Mouse (Mus musculus) CH12.LX (cell line): ENCODE results near the gene Nthl1. TPM values are rescaled to one million over a fixed set of nuclear protein-coding genes. Genes with fewer than 3 reads are reported as not detected.

Experiments
- DNase-seq: peaks from one replicate; pipeline ENCODE4 v3.0.0-alpha.2; 2013; ENCODE audit errors: extremely low read depth
- H3K27ac ChIP-seq: 2 replicates; pipeline ENCODE4 v1.5.1; 2012; ENCODE audit warnings: low read depth, mild to moderate bottlenecking, control low read depth, moderate library complexity; ENCODE audit not compliant: insufficient read depth
- H3K27me3 ChIP-seq: replicated peaks from 2 replicates; pipeline ENCODE3; 2012; ENCODE audit warnings: inconsistent platforms
- H3K36me3 ChIP-seq, 2 experiments: replicated peaks in 1 of 2; 2 replicates each; pipeline versions ENCODE3 to v1.6.1; 2012; ENCODE audit warnings: inconsistent platforms in 1 of 2, low read length in 1 of 2, mild to moderate bottlenecking in 1 of 2, mixed read lengths in 1 of 2, moderate library complexity in 1 of 2; ENCODE audit not compliant: control insufficient read depth in 1 of 2, insufficient read depth in 1 of 2
- H3K4me1 ChIP-seq, 2 experiments: 2 replicates each; pipeline ENCODE4 v1.6.1; 2012; ENCODE audit warnings: inconsistent platforms in 1 of 2, moderate library complexity in 1 of 2; ENCODE audit not compliant: insufficient read depth in 2 of 2, control insufficient read depth in 1 of 2
- H3K4me2 ChIP-seq: 2 replicates; pipeline ENCODE4 v1.6.1; 2012; ENCODE audit warnings: low read depth, mild to moderate bottlenecking, control low read depth; ENCODE audit not compliant: poor library complexity, insufficient read depth, severe bottlenecking
- H3K4me3 ChIP-seq, 3 experiments: fragments of 150-350 bp in 1 of 3; sonication (generic) in 1 of 3; replicated peaks in 1 of 3; 2 replicates each; pipeline versions ENCODE3 to v1.5.1; 2011 to 2012; ENCODE audit warnings: low read depth in 2 of 3, low read length in 2 of 3, mild to moderate bottlenecking in 2 of 3, moderate library complexity in 2 of 3, control low read depth in 1 of 3, improper control_type of control experiment in 1 of 3, inconsistent platforms in 1 of 3, mixed read lengths in 1 of 3; ENCODE audit not compliant: poor library complexity in 1 of 3
- H3K79me2 ChIP-seq: replicated peaks from 2 replicates; pipeline ENCODE4 v1.6.1; 2012; ENCODE audit warnings: mild to moderate bottlenecking, moderate library complexity; ENCODE audit not compliant: control insufficient read depth, poor library complexity, insufficient read depth, severe bottlenecking; ENCODE audit errors: extremely low read depth
- H3K9ac ChIP-seq: 2 replicates; pipeline ENCODE4 v1.6.1; 2012; ENCODE audit warnings: low read depth, mild to moderate bottlenecking, control low read depth, moderate library complexity; ENCODE audit not compliant: insufficient read depth
- H3K9me3 ChIP-seq: replicated peaks from 2 replicates; pipeline ENCODE3; 2012; ENCODE audit warnings: low read length, inconsistent platforms, mixed read lengths
- ELF1 ChIP-seq: IDR thresholded peaks from 2 replicates; pipeline ENCODE4 v1.6.1; 2014; ENCODE audit warnings: low read depth, mild to moderate bottlenecking, inconsistent platforms, low read length, improper control_type of control experiment
- ETS1 ChIP-seq: conservative IDR thresholded peaks from 2 replicates; pipeline ENCODE4 v1.6.1; 2012; ENCODE audit warnings: low read depth, mild to moderate bottlenecking, inconsistent platforms, low read length, improper control_type of control experiment, moderate library complexity
- JUN ChIP-seq: IDR thresholded peaks from 2 replicates; pipeline ENCODE4 v1.6.1; 2011; ENCODE audit warnings: low read depth, mild to moderate bottlenecking, low read length, improper control_type of control experiment, moderate library complexity; ENCODE audit not compliant: insufficient read depth
- MAFK ChIP-seq: IDR thresholded peaks from 2 replicates; pipeline ENCODE4 v1.6.1; 2011; ENCODE audit warnings: low read length, improper control_type of control experiment; ENCODE audit not compliant: insufficient replicate concordance
- MAX ChIP-seq: IDR thresholded peaks from 2 replicates; pipeline ENCODE4 v1.6.1; 2011; ENCODE audit warnings: low read length, improper control_type of control experiment
- MAZ ChIP-seq: IDR thresholded peaks from 2 replicates; pipeline ENCODE4 v1.6.1; 2012; ENCODE audit warnings: low read depth, mild to moderate bottlenecking, inconsistent platforms, low read length, improper control_type of control experiment, moderate library complexity
- MEF2A ChIP-seq: IDR thresholded peaks from 2 replicates; pipeline ENCODE4 v1.6.1; 2014; ENCODE audit warnings: low read depth, mild to moderate bottlenecking, inconsistent platforms, low read length, improper control_type of control experiment, borderline replicate concordance
- PAX5 ChIP-seq: IDR thresholded peaks from 2 replicates; pipeline ENCODE4 v1.6.1; 2012; ENCODE audit warnings: low read length, inconsistent platforms, mixed read lengths
- POLR2A ChIP-seq: IDR thresholded peaks from 2 replicates; pipeline ENCODE4 v1.6.1; 2011; ENCODE audit warnings: low read depth, mild to moderate bottlenecking, improper control_type of control experiment, low read length
- POLR2AphosphoS2 ChIP-seq: IDR thresholded peaks from 2 replicates; pipeline ENCODE4 v1.6.1; 2011; ENCODE audit warnings: low read depth, low read length, improper control_type of control experiment
- RAD21 ChIP-seq: IDR thresholded peaks from 2 replicates; pipeline ENCODE4 v1.6.1; 2011; ENCODE audit warnings: low read depth, mild to moderate bottlenecking, low read length, improper control_type of control experiment, moderate library complexity
- SIN3A ChIP-seq: IDR thresholded peaks from 2 replicates; pipeline ENCODE4 v1.6.1; 2012; ENCODE audit warnings: low read length, improper control_type of control experiment, inconsistent platforms
- ZMIZ1 ChIP-seq: IDR thresholded peaks from 2 replicates; pipeline ENCODE4 v1.6.1; 2012; ENCODE audit warnings: low read depth, mild to moderate bottlenecking, inconsistent platforms, low read length, improper control_type of control experiment
- ZNF384 ChIP-seq: IDR thresholded peaks from 2 replicates; pipeline ENCODE4 v1.6.1; 2012; ENCODE audit warnings: low read depth, low read length, improper control_type of control experiment, inconsistent platforms
- dilution Hi-C: fragments of 300-500 bp; cut with MboI; formaldehyde crosslinking; loops from 2 replicates; pipeline ENCODE4 v1.14.3; 2020; ENCODE audit warnings: low sequenced_read_pairs; ENCODE audit not compliant: extremely low pct_unique_long_range_greater_than_20kb, extremely low pct_ligation_motif_present
- in situ Hi-C: fragments of 300-500 bp; cut with MboI; formaldehyde crosslinking; loops from 3 replicates; pipeline ENCODE4 v1.14.3; 2019; ENCODE audit warnings: low sequenced_read_pairs, low pct_ligation_motif_present, low pct_unique_long_range_greater_than_20kb, mixed read lengths
- polyA plus RNA-seq: library from polyadenylated mRNA; unstranded; fragments of >175 nt; gene quantifications from 2 replicates; pipeline ENCODE4 v1.2.1, GENCODE M21; 2012; ENCODE audit warnings: low read depth; ENCODE audit not compliant: insufficient read length
- total RNA-seq, 2 experiments: library from RNA; depleted of rRNA; stranded (reverse); fragments of 300-350 nt in 1 of 2; fragments of >200 nt in 1 of 2; gene quantifications; 2 replicates each; pipeline ENCODE4 v1.2.3; 2012 to 2014

The Nthl1 gene
- total and polyA plus RNA-seq, 3 experiments: 20.1 to 24.0 (median 20.4) TPM

DNA sequence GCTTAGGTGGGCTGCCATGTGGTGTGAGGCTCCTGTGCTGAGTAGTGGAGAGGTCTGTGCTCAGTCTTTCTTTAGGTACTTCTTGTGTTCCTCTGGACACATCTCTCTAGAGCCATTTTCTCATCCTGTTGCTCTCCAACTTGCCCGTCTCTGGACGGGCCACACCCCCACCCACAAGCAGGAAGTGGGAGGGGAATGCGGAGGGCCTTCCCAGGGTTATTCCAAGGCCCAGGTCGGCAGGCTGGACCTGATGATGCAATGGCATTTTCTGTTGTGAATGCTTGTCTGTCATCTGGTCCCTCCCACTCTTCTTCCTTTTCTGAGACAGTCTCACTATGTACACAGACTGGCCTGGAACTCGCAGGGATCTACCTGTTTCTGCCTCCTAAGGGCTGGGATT, 39.7 kb downstream of the Nthl1 start:
- Histone ChIP-seq H3K4me3 (peak overlapping the region; percentile 1 to 99 (median 31)), H3K79me2 (peaks cover 61% of the 10 kb centered on the region), H3K27ac (peak overlapping the region; percentile 29), H3K4me2 (peak overlapping the region; percentile 98), H3K9ac (peak overlapping the region; percentile 97; the same call in 1 of the 2 replicates), H3K4me1 (peaks cover 5 to 67% of the 10 kb centered on the region in 2 experiments; a peak in 2 of 4 replicates), H3K36me3 (peaks cover 16 to 34% of the 10 kb centered on the region in 2 experiments), H3K9me3 (no peaks in the 10 kb centered on the region), H3K27me3 (no peaks in the 10 kb centered on the region)
- DNase-seq: no peak
- in situ Hi-C loops: loop anchor here (5.0 kb wide), 1 partner anchor 140 kb away; the partner anchor contains the start of gene Rab26
- TF ChIP-seq ELF1 (peak; percentile 62), POLR2AphosphoS2 (no peak)
- dilution Hi-C loops: no loop called here

GRCm38 (mm10) chr17:24674277-24674676, 41.8 kb downstream of the Nthl1 start:
- no peak overlapping the region for H3K4me2 ChIP-seq
- no peak for TF ChIP-seq POLR2A
- TF ChIP-seq ZMIZ1: no peak
- no peak for TF ChIP-seq POLR2AphosphoS2
- TF ChIP-seq ETS1: no peak
- TF ChIP-seq SIN3A: no peak
- TF ChIP-seq JUN: no peak
- no peak for TF ChIP-seq MEF2A
- TF ChIP-seq RAD21: no peak
- no peak for TF ChIP-seq PAX5
- no peak for TF ChIP-seq ZNF384
- TF ChIP-seq ELF1: no peak
- no peak for TF ChIP-seq MAX
- TF ChIP-seq MAZ: no peak
- TF ChIP-seq MAFK: no peak
- dilution Hi-C loops: no loop called here

More at GRCm38 (mm10) chr17:24674277-24674676, 41.8 kb downstream of the Nthl1 start:
- no peak overlapping the region for H3K4me3 ChIP-seq
- no peaks in the 10 kb centered on the region for H3K27me3 ChIP-seq
- DNase-seq: no peak
- no peaks in the 10 kb centered on the region for H3K9me3 ChIP-seq
- peaks cover 61% of the 10 kb centered on the region for H3K79me2 ChIP-seq
- no peak overlapping the region for H3K27ac ChIP-seq
- H3K4me1 ChIP-seq: peaks cover 5 to 52% of the 10 kb centered on the region in 2 experiments; a peak in 2 of 4 replicates
- no peak overlapping the region for H3K9ac ChIP-seq
- in situ Hi-C loops: loop anchor here (5.0 kb wide), 1 partner anchor 142 kb away; the partner anchor contains the start of gene Rab26
- H3K36me3 ChIP-seq: peaks cover 38 to 56% of the 10 kb centered on the region in 2 experiments
